Mouse (Mus musculus): ENCODE results near the gene D17H6S53E.

Gene D17H6S53E

GRCm38 (mm10) chr17:35162121-35162520 is 35.9 kb downstream of the D17H6S53E start:
- DNase-seq (ENCODE audit: low spot score), result no peak

DNA sequence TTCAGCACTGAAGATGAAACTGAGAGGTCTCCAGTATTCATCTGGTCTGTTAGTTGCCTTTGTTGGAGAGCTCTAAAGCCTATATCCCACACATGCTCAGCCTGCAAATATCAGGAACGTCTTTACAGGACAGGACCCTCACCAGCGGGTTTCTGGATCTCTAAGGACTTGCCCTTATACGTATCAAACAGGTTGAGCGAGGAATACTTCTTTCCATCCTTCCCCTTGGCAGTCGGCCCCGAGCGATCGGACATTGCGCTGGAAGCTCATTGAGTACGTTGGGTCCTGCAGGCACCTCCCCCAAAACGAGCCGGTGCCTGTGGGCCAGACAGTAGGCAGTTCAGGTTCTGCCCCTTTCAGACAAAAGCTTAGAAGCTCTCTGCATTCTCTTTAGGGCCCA is 36.6 kb downstream of the D17H6S53E start:
- no peak for DNase-seq (ENCODE audit: low spot score)

- DNase-seq (ENCODE audit: low spot score), result no peak
Observed at GRCm38 (mm10) chr17:35163326-35164081, 37.3 kb downstream of the D17H6S53E start.

GRCm38 (mm10) chr17:35164218-35164567 is 38.0 kb downstream of the D17H6S53E start:
- no peak for DNase-seq (ENCODE audit: low spot score)

- DNase-seq (ENCODE audit: low spot score), result peak; percentile 97
Observed at GRCm38 (mm10) chr17:35164568-35165450, 38.6 kb downstream of the D17H6S53E start, which contains the start of gene Prrc2a. Gene Prrc2a, minus strand, starts transcription at chr17:35164897.

GRCm38 (mm10) chr17:35165451-35166155 is 39.4 kb downstream of the D17H6S53E start:
- DNase-seq (ENCODE audit: low spot score), result no peak

- DNase-seq (ENCODE audit: low spot score), result no peak
Observed at GRCm38 (mm10) chr17:35166352-35167035, 40.3 kb downstream of the D17H6S53E start.

- no peak for DNase-seq (ENCODE audit: low spot score)
Observed at GRCm38 (mm10) chr17:35167794-35168193, 41.6 kb downstream of the D17H6S53E start.

- no peak for DNase-seq (ENCODE audit: low spot score)
Observed at GRCm38 (mm10) chr17:35168541-35169207, 42.5 kb downstream of the D17H6S53E start.

GRCm38 (mm10) chr17:35172445-35173234 is 46.5 kb downstream of the D17H6S53E start:
- no peak for DNase-seq (ENCODE audit: low spot score)

GRCm38 (mm10) chr17:35173329-35173728 is 47.2 kb downstream of the D17H6S53E start:
- no peak for DNase-seq (ENCODE audit: low spot score)

GRCm38 (mm10) chr17:35174201-35174977 is 48.2 kb downstream of the D17H6S53E start:
- DNase-seq (ENCODE audit: low spot score), result no peak

GRCm38 (mm10) chr17:35175382-35175781 is 49.2 kb downstream of the D17H6S53E start:
- DNase-seq (ENCODE audit: low spot score), result no peak

DNA sequence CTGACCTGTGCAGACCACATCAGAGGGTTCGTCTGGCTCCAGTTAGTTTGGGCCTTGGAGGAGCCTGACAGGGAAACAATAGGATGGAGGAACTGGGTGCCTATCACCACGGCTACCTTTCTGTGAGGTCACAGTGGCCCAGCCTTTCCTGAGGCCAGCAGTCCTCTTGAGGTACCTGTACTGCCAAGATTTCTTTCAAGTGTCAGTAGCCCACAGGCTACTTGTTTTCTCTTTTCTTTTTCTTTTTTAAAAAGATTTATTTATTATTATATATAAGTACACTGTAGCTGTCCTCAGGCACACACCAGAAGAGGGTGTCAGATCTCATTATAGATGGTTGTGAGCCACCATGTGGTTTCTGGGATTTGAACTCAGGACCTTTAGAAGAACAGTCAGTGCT is 49.8 kb downstream of the D17H6S53E start, which contains the start of gene Aif1:
Gene Aif1 (minus strand): TSS at position 101 of the 400 bp plus-strand sequence.
- no peak for DNase-seq (ENCODE audit: low spot score)
